Mouse (Mus musculus) forelimb bud, embryonic 11.5 days (tissue): ENCODE measurements around the gene Srsf5.
"Not testable (repeated sequence)": the region's sequence is repeated elsewhere in the genome, so short reads cannot be mapped to it uniquely, and the experiment has no call there.

Experiments
- DNase-seq: peaks from one replicate; pipeline ENCODE4 v3.0.0-alpha.2; 2012; ENCODE audit warnings: low read depth, low spot score

Gene Srsf5

DNA sequence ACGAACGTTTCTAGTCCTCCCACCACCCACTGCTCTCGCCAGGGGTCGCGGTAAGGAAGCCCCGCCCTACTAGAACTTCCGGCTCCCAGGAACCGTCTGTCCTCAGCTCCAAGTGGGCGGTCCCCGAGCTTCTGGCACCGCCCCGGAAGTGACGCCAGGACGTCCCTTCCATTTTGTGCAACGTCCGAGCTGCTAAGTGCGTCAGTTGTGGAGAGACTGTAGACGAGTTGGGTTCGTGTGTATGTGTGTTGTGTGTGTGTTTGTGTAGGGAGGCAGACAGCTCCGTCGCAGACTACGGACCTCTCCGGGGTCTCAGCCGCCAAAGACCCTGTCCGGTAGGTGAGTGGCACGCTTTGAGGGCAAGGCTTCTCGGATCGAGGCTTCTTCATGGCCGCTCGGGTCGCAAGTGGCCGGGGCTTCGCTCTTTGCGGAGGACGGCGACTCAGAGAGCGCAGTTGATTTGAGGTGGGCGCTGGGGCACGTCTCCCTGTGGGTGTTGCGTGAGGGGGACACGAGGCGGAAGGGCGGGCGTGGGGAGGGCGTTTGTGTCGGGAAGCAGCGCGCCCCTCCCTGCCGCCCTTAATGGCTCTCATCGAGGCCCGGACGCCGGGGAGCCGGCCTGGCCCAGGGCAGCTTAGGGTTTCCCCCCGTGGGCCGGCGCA lies at the start of gene Srsf5:
Gene Srsf5, plus strand, starts transcription at position 171 of the 662 bp plus-strand sequence.
- DNase-seq = peak; percentile 98

DNA sequence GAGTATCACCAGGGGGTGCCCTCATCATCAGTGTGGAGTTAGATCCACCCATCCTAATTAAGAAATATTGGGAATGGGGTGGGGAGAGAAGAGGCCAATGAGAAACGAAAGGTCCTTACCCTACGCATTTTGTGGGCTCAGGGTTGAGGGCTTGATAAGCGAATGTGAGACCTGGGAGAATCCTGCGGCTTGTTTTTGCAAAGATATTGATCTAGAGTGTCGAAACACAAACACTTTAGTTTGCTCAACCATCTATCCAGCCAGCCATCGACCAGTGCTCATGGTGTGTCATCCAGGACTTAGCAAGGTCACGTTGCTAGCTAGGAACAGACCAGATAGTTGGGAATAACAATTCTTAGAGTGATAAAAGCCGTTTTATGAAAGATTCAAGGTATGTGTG lies 35.7 kb upstream of the Srsf5 start:
- DNase-seq = no peak

DNA sequence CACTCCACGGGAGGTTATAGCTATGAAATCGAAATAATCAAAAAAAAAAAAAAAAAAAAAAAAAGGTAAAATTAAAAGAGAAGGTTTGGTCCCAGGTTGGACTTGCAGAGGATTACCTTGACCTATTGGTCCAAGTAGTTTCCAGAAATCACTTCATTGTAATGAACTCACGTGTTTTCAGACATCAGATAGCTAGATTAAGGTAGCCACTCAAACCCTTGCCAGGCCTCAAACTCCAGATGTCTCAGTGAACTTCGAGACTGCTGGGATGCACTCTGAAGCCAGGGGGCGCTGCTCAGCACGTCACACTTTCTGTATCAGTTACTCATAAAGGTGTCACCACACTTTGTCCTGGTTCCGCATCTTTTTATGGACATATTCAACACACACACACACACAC lies 27.5 kb upstream of the Srsf5 start:
- DNase-seq = peak; percentile 9

DNA sequence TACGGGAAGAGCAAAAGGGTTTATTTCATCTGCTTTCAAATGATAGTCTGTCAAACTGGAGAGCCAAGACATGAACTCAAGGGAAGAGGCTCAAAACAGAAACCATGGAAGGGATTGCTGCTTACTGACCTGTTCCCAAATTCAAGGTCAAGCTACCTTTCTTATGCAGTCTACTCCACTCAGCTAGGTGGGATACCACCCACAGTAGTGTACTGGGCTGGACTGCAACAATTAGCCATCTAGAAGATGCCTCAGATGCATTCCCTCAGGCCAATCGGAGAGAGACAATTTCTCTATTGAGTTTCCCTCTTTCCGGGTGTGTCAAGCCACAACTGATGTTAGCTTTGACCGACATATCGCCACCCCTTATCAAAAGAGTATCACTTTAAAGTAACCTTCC lies 24.0 kb upstream of the Srsf5 start:
- DNase-seq = no peak

DNA sequence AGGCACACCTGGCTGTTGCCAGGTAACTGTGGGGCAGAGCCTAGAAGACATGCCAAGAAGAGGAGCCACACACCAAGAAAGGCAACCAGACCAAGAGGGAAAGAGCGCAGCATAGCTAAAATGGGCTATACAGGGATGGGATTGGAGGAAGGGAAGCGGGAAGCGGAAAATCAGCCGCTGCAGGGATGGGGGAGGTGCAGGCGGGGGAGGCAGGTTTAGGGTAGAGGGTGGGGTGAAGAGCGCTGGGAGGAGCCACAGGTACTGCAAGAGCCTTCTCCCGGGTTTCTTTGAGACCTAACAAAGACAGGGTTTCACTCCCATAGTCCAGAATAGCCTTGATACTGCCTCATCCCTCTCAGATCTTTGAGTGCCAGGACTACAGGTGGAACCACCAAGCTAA lies 22.4 kb upstream of the Srsf5 start:
- DNase-seq = peak; percentile 9

DNA sequence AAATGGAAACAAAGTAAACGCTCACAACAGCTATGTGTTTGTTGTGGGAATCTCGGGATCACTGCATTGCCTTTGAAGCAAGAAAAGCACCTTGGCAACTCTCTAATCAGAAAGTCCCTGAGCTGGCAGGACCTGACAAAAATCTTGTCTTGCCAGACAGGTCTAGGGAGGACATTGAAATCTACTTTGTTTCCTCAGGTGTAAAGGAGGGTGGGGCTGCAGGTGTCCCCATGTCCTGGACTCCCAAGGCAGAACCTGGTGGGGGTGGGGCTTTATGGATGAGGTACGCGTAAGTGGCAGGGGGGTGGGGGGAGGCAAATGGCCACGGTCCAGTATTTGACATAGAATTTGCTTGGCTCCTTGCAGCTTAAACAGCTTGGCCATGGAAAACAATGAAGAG lies 21.7 kb upstream of the Srsf5 start:
- DNase-seq = no peak

DNA sequence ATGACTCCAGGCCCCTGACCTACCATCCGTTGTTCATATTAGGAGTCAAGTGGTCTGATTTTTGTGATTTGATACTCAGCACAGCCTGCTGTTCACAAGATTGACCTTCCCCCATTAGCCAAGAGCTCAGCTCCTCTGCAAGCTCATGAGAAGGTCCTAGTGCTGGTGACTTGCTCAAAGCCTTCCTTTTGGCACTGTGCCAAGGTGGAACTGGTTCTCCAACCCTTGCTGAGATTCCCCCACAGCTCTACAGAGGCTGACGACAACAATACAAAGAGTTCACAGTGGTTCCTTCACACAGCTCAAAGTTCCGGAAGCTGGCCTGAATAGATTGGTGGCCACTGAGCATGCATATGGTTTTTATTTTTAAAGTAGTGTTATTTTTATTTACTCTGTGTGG lies 21.1 kb upstream of the Srsf5 start:
- DNase-seq = peak; percentile 12

DNA sequence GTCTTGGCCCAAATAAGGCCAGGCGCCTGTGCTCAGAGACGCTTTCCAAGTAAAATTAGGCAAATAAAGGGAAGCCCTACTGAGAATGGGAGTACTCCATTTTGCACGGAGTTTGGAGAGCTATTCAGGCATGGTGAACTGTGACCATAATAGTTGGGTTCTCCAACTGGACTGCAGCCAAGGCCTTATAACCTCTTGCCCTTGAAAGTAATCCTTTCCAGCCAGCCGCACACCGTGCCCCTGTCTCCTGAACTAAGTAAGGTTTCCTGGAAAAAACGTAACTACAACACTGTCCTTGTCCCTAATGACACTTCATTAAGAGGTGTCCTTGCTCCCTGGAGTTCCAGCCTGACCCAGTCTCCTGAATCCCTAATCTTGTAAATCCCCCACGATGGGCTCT lies 19.4 kb upstream of the Srsf5 start:
- no peak for DNase-seq

DNA sequence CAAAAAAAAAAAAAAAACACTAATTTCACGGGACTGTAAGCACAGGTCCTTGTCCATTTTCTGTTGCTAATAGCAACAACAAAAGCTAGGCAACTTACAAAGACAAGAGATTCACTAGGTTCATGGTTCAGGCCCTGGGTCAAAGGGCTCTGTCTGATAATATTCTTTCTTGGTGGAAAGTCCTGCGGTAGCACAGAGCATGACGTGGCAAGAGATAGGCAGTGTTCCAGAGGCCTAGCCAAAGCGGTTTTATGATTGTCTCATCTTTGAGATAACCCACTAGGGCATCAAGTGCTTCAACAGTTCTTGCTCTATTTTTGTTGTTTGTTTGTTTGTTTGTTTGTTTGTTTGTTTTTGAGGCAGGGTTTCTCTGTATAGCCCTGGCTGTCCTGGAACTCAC lies 18.8 kb upstream of the Srsf5 start:
- DNase-seq = no peak

DNA sequence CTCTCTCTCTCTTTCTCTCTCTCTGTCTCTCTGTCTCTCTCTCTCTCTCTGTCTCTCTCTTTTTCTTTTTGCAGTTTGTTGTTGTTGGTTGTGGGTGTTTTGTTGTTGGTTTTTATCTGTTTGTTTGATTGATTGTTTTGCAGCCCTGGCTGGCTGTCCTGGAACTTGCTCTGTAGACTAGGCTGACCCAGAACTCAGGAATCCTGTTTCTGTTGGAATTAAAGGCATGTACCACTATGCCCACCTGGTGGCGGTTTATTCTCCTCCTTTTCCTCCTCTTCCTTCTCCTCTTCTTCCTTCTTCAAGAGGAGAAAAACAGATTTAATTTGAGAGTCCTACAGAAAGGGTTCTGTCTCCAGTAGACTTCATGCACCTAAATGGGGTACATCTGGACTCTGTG lies 17.8 kb upstream of the Srsf5 start:
- no peak for DNase-seq

DNA sequence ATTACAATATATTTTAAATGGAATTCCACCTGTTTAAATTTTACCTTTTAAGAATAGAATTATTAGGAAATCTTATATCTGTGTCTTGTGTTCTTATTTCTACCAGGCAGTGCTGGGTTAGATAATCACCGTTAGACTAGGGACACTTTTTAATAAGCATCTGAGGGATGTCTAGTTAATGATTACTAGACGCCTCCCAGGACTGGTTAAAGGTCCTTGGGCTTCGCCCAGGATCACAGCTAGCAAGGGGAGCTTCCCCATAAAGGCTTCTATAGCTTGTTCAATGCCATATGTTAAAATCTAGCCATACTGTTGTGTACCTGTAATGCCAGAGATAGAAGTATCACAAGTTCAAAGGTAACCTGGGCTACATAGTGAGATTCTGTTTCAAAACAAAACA lies 16.4 kb upstream of the Srsf5 start:
- no peak for DNase-seq

DNA sequence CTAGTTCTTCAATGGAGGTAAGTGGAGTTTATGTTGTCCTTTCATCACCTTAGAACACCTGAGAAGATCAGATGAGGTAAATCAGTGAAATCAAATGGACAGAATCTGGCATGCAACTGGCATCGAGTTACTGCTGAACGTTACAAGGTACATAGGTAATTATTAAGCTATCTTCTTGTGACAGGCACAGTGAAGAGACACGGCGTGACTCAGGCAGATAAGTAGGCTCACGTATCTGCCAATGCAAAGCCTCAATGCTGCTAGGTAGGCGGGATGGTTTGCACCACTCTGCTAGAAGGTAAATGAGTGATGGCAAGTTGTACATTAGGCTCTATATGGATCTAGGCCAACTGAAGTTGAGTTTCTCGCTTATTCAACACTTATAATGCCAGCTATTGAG lies 15.2 kb upstream of the Srsf5 start:
- no peak for DNase-seq

DNA sequence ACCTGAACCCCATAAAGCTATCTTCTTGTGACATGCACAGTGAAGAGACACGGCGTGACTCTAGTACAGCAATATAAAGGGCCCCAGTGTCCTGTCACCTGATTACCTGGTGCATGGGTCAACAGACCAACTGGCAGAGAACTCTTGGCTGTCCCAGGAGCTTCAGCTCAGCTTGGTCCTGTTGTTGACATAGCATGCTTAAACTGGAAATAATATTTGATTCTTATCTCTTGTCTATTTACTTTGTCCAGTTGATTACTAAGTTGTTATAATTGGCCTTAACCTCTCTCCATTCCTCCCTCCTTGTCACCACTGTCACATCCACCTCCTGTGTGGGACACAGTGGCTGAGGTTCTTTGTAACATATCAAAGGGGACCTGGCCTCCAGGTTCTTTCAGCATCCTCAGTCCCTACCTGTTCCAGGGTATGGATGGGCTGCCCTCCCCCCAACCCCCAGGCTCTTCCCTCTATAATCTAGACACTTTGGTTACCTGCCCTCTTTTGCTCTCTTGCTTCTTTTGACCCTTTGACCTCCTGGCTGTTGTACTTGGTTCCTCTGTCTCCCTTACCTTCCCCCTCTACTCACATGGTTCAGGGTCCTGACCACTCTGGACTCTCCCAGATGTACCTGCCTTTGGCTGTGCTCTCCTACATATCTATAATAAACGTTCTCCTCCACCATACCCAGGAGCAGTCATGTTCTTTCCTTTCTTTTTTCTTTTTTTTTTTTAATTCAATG lies 13.7 kb upstream of the Srsf5 start:
- no peak for DNase-seq

DNA sequence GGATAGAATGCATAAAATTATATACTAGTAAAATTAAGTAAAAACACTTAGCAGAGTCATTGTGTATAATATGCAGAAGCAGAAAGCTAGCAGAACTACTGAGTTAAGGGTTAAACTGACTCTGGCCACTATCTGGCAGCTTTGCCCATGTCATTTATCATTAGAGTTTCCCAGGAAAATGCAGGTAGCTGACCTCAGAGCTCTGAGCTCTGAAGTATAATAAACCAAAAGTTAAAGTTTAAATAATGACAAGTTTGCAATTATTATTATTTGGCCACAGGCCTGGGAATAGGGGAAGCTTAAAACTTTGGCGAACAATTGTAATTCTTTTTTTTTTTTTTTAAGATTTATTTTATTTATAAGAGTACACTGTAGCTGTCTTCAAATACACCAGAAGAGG lies 12.4 kb upstream of the Srsf5 start:
- DNase-seq = no peak

DNA sequence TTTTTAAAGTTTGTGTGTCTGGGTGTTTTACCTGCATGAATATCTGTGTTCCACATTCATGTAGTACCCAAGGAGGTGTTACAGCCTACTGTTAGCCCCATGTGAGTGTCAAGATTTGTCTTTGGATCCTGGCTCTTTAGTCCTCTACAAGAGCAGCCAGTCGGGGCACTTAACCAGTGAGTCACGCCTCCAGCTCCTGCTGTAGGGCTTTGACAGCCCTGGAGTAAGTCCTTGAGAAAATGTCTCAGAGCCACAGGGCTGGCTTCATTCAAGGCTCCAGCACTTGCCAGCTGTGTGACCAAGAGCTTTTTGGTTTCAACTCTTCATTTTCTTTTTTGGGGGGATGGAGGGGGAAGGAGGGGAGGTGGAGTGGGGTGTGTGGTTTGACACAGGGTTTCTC lies 8.6 kb upstream of the Srsf5 start:
- DNase-seq = no peak

DNA sequence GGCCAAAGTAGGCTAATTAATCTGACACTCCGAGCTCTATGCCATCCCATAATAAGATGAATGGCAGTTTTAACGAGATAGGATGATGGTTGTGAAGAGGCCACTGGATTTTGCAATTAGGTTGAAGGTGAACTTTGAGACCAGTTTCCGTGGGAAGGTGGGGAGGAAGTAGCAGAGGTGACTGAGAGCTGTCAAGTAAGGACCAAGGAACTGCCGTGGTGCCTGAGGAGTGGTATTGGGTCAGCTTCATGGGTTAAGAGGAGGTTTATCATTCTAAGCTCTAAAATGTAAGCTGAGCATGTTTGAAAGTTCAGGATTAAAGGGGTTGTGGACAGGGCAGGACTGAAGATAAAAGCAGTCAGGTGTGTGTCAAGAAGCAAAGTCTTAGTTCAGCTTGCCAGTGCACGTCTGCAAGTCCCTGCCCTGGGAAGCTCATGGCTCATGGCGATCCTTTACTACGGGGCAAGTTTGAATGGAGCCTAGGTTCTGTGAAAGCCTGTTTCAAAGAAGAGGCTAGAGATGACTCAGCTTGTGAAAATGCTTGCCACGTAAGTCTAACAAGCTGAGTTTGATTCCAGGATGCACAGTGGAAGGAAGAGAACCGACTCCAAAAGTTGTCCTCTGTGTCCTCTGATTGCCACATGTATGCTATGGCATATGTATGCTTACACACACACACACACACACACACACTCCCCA lies 7.8 kb upstream of the Srsf5 start:
- no peak for DNase-seq

DNA sequence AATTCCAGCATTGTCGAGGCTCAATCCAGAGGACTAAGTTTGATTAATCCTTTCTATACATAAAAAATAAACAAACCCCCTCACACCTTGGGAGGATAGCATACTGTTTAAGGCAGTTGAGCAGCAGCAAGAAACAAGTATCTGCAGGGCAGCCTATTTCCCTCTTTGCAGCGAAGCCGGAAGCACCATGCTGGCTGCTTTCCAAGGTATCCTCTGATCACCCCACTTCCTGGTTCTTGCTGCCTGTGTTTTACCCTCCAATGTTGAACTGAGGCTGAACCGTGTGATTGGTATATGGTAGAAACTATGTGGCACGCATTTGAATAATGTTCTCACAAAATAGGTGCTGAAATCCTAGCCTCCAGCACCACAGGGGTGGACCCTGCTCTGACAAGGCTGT lies 6.7 kb upstream of the Srsf5 start:
- DNase-seq = no peak

DNA sequence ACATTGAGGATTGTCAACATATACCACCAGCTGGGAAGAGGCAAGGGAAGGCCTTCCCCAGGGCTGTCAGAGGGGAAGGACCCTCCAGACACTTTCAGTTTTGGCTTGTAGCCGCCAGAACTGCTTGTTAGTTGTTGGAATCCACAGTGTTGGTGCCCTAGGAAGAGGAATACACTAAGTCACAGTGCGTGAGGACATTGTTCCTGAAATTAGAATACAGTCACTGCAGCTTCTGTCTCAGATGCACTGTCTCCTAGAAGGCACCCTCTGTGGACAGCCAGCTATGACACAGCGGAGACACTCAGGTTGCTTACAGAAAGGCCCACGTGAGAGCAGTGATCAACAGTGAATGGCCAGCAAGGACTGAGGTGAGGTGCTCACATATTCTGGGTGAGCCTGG lies 6.1 kb upstream of the Srsf5 start:
- DNase-seq = no peak

DNA sequence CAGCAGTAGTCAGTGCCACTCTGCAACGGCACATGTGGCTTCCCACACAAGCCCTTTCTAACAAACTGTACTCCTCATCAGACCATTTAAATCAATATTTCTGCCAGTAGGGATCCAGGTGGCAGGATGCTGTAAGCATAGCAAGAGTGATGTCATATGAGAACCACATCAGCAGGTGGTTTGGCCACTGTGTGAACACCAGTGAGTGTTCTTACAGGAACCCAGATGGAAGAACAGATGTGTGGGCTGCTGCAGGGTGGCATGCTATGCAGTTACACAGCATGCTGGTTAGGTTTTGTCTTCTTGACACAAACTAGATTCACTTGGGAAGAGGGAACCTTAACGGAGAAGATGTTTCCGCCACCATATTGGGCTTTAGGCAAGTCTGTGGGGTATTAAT lies 3.4 kb upstream of the Srsf5 start:
- no peak for DNase-seq

DNA sequence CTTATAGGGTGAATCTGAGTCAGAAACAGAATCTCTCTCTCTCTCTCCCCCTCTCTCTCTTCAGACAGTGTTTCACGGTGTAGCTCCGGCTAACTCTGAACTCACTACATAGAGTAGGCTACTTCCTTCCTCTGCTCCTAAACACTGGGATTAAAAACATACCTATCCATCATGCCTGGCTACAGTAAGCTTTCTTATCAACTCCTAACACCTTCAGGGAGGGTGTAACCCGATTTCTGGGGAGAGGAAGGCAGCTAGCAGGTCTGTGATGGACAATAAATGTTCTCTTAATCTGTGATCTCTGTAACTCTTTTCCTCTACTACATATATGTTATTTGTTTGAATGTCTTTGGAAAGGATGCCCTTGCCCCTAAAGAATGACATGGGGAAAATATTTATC lies 1.9 kb upstream of the Srsf5 start:
- DNase-seq = no peak

DNA sequence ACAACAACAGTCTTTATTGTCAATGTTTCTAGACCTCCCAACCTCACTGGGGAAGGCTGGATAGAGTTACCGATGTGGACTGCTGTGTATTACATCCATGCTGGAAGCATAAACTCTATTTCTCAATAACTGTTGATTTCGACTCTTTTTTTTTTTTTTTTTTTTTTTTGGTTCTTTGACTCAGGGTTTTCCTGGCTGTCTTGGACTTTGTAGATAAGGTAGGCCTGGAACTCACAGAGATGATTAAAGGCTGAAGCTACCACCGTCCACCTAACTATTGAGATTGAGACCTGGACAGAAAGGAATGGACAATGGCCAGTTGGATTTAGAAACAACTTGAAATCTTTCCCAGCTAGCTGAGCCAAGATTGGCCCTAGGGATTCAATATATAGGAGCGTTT lies 1.1 kb upstream of the Srsf5 start:
- no peak for DNase-seq

DNA sequence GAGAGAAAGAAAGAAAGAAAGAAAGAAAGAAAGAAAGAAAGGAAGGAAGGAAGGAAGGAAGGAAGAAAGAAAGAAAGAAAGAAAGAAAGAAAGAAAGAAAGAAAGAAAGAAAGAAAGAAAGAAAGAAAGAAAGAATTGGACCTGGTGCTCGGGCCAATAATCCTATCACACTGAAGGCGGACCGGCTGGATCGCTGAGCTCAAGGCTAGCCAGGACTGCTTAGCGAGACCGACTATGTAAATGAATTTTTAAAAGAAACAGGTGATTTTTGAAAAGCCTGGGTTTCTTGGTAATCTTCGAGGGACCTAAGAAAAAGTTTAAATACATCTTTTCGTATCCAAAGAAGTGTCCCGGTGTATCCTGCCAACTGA lies 356 bp upstream of the Srsf5 start:
- DNase-seq = not testable (repeated sequence)

DNA sequence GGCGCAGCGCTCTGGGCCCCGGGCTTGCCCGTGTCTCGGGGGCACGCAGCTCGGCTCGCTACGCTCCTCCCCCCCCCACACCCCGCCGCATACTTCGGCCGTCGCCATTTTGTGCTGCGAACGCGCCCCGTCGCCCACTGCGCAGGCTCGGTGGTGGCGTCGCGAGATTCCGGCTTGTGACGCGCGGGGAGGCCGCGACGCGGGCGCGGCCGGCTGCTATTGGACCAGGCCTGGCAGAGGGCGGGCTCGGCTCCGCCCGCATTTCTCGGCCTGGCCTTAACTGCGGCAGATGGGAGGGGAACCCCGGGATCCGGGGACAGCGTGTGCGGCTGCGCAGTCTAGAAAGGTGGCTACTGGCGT lies 672 bp downstream of the Srsf5 start:
- peak; percentile 98 for DNase-seq
